Mouse (Mus musculus) G1E (cell line): ENCODE data around the gene Thap11.

Experiments
- CTCF ChIP-seq: IDR thresholded peaks from 2 replicates; pipeline ENCODE4 v1.5.1; 2012; ENCODE audit warnings: low read depth, low read length, inconsistent platforms, mixed read lengths
- GATA1 ChIP-seq: IDR thresholded peaks from 2 replicates; pipeline ENCODE4 v1.6.1; 2012; ENCODE audit warnings: borderline replicate concordance, low read length, inconsistent platforms, mixed read lengths

DNA sequence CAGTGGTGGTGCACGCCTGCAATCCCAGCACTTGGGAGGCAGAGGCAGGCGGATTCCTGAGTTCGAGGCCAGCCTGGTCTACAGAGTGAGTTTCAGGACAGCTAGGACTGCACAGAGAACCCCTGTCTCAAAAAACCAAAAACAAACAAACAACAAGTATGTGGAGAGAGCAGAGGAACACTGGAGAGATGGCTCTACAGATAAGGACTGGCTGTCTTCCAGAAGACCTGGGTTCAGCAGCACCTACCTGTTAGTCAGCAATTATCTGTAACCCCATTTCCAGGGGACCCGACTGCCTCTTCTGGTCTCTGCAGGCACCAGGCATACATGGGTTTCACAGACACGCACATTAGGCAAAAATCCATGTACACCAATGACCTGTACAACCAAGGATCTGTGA lies 15.7 kb upstream of the Thap11 start:
- no peak for TF ChIP-seq GATA1
- TF ChIP-seq CTCF = no peak
